Mouse (Mus musculus): ENCODE data around the gene Eif2ak1. TPM values are rescaled to one million over a fixed set of nuclear protein-coding genes. Genes with fewer than 3 reads are reported as not detected.

The Eif2ak1 gene
- polyA plus RNA-seq, 1 experiment from 2014 or later: 49.5 TPM

- 0 out of 2 replicates have a peak, but pooled peaks cover 2% of the 10 kb centered on the region for H3K4me1 ChIP-seq (ENCODE audit: insufficient read depth)
- peaks cover 64% of the 10 kb centered on the region for H3K36me3 ChIP-seq (replicated peaks; ENCODE audit: insufficient read depth, low read length)
- DNase-seq (no peak), ATAC-seq (no peak)
- no peak within 1 kb of the TSS for H3K9ac ChIP-seq (replicated peaks)
- H3K4me2 ChIP-seq (ENCODE audit: low read depth, low read length): no peak within 1 kb of the TSS
- no peak within 1 kb of the TSS for H3K27ac ChIP-seq (ENCODE audit: low read depth)
- no peak for TF ChIP-seq CTCF (IDR thresholded peaks at IDR 0.05; ENCODE audit: low read depth)
- no peak for TF ChIP-seq EP300 (IDR thresholded peaks at IDR 0.05; ENCODE audit: low read depth)
- WGBS (ENCODE audit: insufficient replicate concordance): 94% methylated on average over 8 of the region's 8 CpGs
- H3K9me3 ChIP-seq (ENCODE audit: low read length): no peaks in the 10 kb centered on the region
- no peaks in the 10 kb centered on the region for H3K27me3 ChIP-seq (ENCODE audit: insufficient read depth, low read length)
- no peak within 1 kb of the TSS for H3K4me3 ChIP-seq (ENCODE audit: low read depth, low read length)
These were observed 110.3 kb downstream of the Eif2ak1 start, which contains the start of gene Gm42421 for GRCm38 (mm10) chr5:143927875-143928274. Gene Gm42421 (plus strand): TSS chr5:143928175.

GRCm38 (mm10) chr5:143929291-143929690, 111.7 kb downstream of the Eif2ak1 start:
- Histone ChIP-seq H3K4me2 (ENCODE audit: low read depth, low read length) (no peak overlapping the region), H3K4me1 (ENCODE audit: insufficient read depth) (no peaks in the 10 kb centered on the region), H3K4me3 (ENCODE audit: low read depth, low read length) (no peak overlapping the region), H3K9ac (replicated peaks) (no peak overlapping the region), H3K27me3 (ENCODE audit: insufficient read depth, low read length) (no peaks in the 10 kb centered on the region), H3K9me3 (ENCODE audit: low read length) (no peaks in the 10 kb centered on the region), H3K27ac (ENCODE audit: low read depth) (no peak overlapping the region), H3K36me3 (replicated peaks; ENCODE audit: insufficient read depth, low read length) (peaks cover 54% of the 10 kb centered on the region)
- TF ChIP-seq CTCF (IDR thresholded peaks at IDR 0.05; ENCODE audit: low read depth): no peak
- no peak for TF ChIP-seq EP300 (IDR thresholded peaks at IDR 0.05; ENCODE audit: low read depth)
- 93% methylated on average over 4 of the region's 4 CpGs for WGBS (ENCODE audit: insufficient replicate concordance)
- ATAC-seq (no peak), DNase-seq (no peak)

GRCm38 (mm10) chr5:143930656-143931055, 113.1 kb downstream of the Eif2ak1 start:
- ATAC-seq (no peak), DNase-seq (no peak)
- TF ChIP-seq CTCF (IDR thresholded peaks at IDR 0.05; ENCODE audit: low read depth): no peak
- TF ChIP-seq EP300 (IDR thresholded peaks at IDR 0.05; ENCODE audit: low read depth): no peak
- Histone ChIP-seq H3K27ac (ENCODE audit: low read depth) (no peak overlapping the region), H3K36me3 (replicated peaks; ENCODE audit: insufficient read depth, low read length) (peaks cover 46% of the 10 kb centered on the region), H3K9me3 (ENCODE audit: low read length) (no peaks in the 10 kb centered on the region), H3K4me1 (ENCODE audit: insufficient read depth) (no peaks in the 10 kb centered on the region), H3K9ac (replicated peaks) (no peak overlapping the region), H3K4me2 (ENCODE audit: low read depth, low read length) (no peak overlapping the region), H3K4me3 (ENCODE audit: low read depth, low read length) (no peak overlapping the region), H3K27me3 (ENCODE audit: insufficient read depth, low read length) (no peaks in the 10 kb centered on the region)
- 90% methylated on average over 12 of the region's 12 CpGs for WGBS (ENCODE audit: insufficient replicate concordance)

- ATAC-seq: no peak
- H3K4me3 ChIP-seq (ENCODE audit: low read depth, low read length): no peak overlapping the region
- no peak for DNase-seq
- no peaks in the 10 kb centered on the region for H3K9me3 ChIP-seq (ENCODE audit: low read length)
- no peak for TF ChIP-seq CTCF (IDR thresholded peaks at IDR 0.05; ENCODE audit: low read depth)
- no peak for TF ChIP-seq EP300 (IDR thresholded peaks at IDR 0.05; ENCODE audit: low read depth)
- no peak overlapping the region for H3K4me2 ChIP-seq (ENCODE audit: low read depth, low read length)
- 83% methylated on average over 6 of the region's 6 CpGs for WGBS (ENCODE audit: insufficient replicate concordance)
- H3K4me1 ChIP-seq (ENCODE audit: insufficient read depth): no peaks in the 10 kb centered on the region
- H3K27me3 ChIP-seq (ENCODE audit: insufficient read depth, low read length): no peaks in the 10 kb centered on the region
- no peak overlapping the region for H3K9ac ChIP-seq (replicated peaks)
- peaks cover 38% of the 10 kb centered on the region for H3K36me3 ChIP-seq (replicated peaks; ENCODE audit: insufficient read depth, low read length)
- no peak overlapping the region for H3K27ac ChIP-seq (ENCODE audit: low read depth)
These were observed 114.4 kb downstream of the Eif2ak1 start for GRCm38 (mm10) chr5:143931863-143932580.

- WGBS (ENCODE audit: insufficient replicate concordance): 43% methylated on average over 8 of the region's 8 CpGs
- Histone ChIP-seq H3K4me3 (ENCODE audit: low read depth, low read length) (no peak within 1 kb of the TSS), H3K27ac (ENCODE audit: low read depth) (no peak within 1 kb of the TSS), H3K36me3 (replicated peaks; ENCODE audit: insufficient read depth, low read length) (peaks cover 38% of the 10 kb centered on the region), H3K4me1 (ENCODE audit: insufficient read depth) (no peaks in the 10 kb centered on the region), H3K9me3 (ENCODE audit: low read length) (no peaks in the 10 kb centered on the region), H3K27me3 (ENCODE audit: insufficient read depth, low read length) (no peaks in the 10 kb centered on the region), H3K9ac (replicated peaks) (no peak within 1 kb of the TSS), H3K4me2 (ENCODE audit: low read depth, low read length) (no peak within 1 kb of the TSS)
- no peak for TF ChIP-seq CTCF (IDR thresholded peaks at IDR 0.05; ENCODE audit: low read depth)
- no peak for TF ChIP-seq EP300 (IDR thresholded peaks at IDR 0.05; ENCODE audit: low read depth)
- ATAC-seq (no peak), DNase-seq (no peak)
These were observed 115.2 kb downstream of the Eif2ak1 start, which contains the start of gene Rsph10b for GRCm38 (mm10) chr5:143932831-143933230. Gene Rsph10b (plus strand): TSS chr5:143933035.

- Histone ChIP-seq H3K27me3 (ENCODE audit: insufficient read depth, low read length) (no peaks in the 10 kb centered on the region), H3K9me3 (ENCODE audit: low read length) (no peaks in the 10 kb centered on the region), H3K36me3 (replicated peaks; ENCODE audit: insufficient read depth, low read length) (peaks cover 33% of the 10 kb centered on the region), H3K4me2 (ENCODE audit: low read depth, low read length) (no peak overlapping the region), H3K27ac (ENCODE audit: low read depth) (no peak overlapping the region), H3K4me3 (ENCODE audit: low read depth, low read length) (no peak overlapping the region), H3K9ac (replicated peaks) (no peak overlapping the region), H3K4me1 (ENCODE audit: insufficient read depth) (no peaks in the 10 kb centered on the region)
- WGBS (ENCODE audit: insufficient replicate concordance): 92% methylated on average over 11 of the region's 11 CpGs
- DNase-seq: no peak
- TF ChIP-seq EP300 (IDR thresholded peaks at IDR 0.05; ENCODE audit: low read depth): no peak
- no peak for TF ChIP-seq CTCF (IDR thresholded peaks at IDR 0.05; ENCODE audit: low read depth)
- no peak for ATAC-seq
These were observed 115.8 kb downstream of the Eif2ak1 start for GRCm38 (mm10) chr5:143933414-143933813.
